Mouse (Mus musculus) CH12.LX (cell line): ENCODE results near the gene Maz. TPM values are rescaled to one million over a fixed set of nuclear protein-coding genes. Genes with fewer than 3 reads are reported as not detected.
A peak's percentile ranks its signal among the peaks of the same experiment; 100 is the strongest.

ENCODE experiments used
- DNase-seq: peaks from one replicate; pipeline ENCODE4 v3.0.0-alpha.2; 2013; ENCODE audit errors: extremely low read depth
- H3K27ac ChIP-seq: 2 replicates; pipeline ENCODE4 v1.5.1; 2012; ENCODE audit warnings: low read depth, mild to moderate bottlenecking, control low read depth, moderate library complexity; ENCODE audit not compliant: insufficient read depth
- H3K27me3 ChIP-seq: replicated peaks from 2 replicates; pipeline ENCODE3; 2012; ENCODE audit warnings: inconsistent platforms
- H3K36me3 ChIP-seq, 2 experiments: replicated peaks in 1 of 2; 2 replicates each; pipeline versions ENCODE3 to v1.6.1; 2012; ENCODE audit warnings: inconsistent platforms in 1 of 2, low read length in 1 of 2, mild to moderate bottlenecking in 1 of 2, mixed read lengths in 1 of 2, moderate library complexity in 1 of 2; ENCODE audit not compliant: control insufficient read depth in 1 of 2, insufficient read depth in 1 of 2
- H3K4me1 ChIP-seq, 2 experiments: 2 replicates each; pipeline ENCODE4 v1.6.1; 2012; ENCODE audit warnings: inconsistent platforms in 1 of 2, moderate library complexity in 1 of 2; ENCODE audit not compliant: insufficient read depth in 2 of 2, control insufficient read depth in 1 of 2
- H3K4me2 ChIP-seq: 2 replicates; pipeline ENCODE4 v1.6.1; 2012; ENCODE audit warnings: low read depth, mild to moderate bottlenecking, control low read depth; ENCODE audit not compliant: poor library complexity, insufficient read depth, severe bottlenecking
- H3K4me3 ChIP-seq, 3 experiments: fragments of 150-350 bp in 1 of 3; sonication (generic) in 1 of 3; replicated peaks in 1 of 3; 2 replicates each; pipeline versions ENCODE3 to v1.5.1; 2011 to 2012; ENCODE audit warnings: low read depth in 2 of 3, low read length in 2 of 3, mild to moderate bottlenecking in 2 of 3, moderate library complexity in 2 of 3, control low read depth in 1 of 3, improper control_type of control experiment in 1 of 3, inconsistent platforms in 1 of 3, mixed read lengths in 1 of 3; ENCODE audit not compliant: poor library complexity in 1 of 3
- H3K79me2 ChIP-seq: replicated peaks from 2 replicates; pipeline ENCODE4 v1.6.1; 2012; ENCODE audit warnings: mild to moderate bottlenecking, moderate library complexity; ENCODE audit not compliant: control insufficient read depth, poor library complexity, insufficient read depth, severe bottlenecking; ENCODE audit errors: extremely low read depth
- H3K9ac ChIP-seq: 2 replicates; pipeline ENCODE4 v1.6.1; 2012; ENCODE audit warnings: low read depth, mild to moderate bottlenecking, control low read depth, moderate library complexity; ENCODE audit not compliant: insufficient read depth
- H3K9me3 ChIP-seq: replicated peaks from 2 replicates; pipeline ENCODE3; 2012; ENCODE audit warnings: low read length, inconsistent platforms, mixed read lengths
- CTCF ChIP-seq, 2 experiments: IDR thresholded peaks in 1 of 2; conservative IDR thresholded peaks in 1 of 2; 2 replicates each; pipeline ENCODE4 v1.5.1; 2011 to 2012; ENCODE audit warnings: low read depth in 2 of 2, low read length in 2 of 2, improper control_type of control experiment in 1 of 2, inconsistent platforms in 1 of 2, mild to moderate bottlenecking in 1 of 2, moderate library complexity in 1 of 2
- ELF1 ChIP-seq: IDR thresholded peaks from 2 replicates; pipeline ENCODE4 v1.6.1; 2014; ENCODE audit warnings: low read depth, mild to moderate bottlenecking, inconsistent platforms, low read length, improper control_type of control experiment
- ETS1 ChIP-seq: conservative IDR thresholded peaks from 2 replicates; pipeline ENCODE4 v1.6.1; 2012; ENCODE audit warnings: low read depth, mild to moderate bottlenecking, inconsistent platforms, low read length, improper control_type of control experiment, moderate library complexity
- GABPA ChIP-seq: IDR thresholded peaks from 2 replicates; pipeline ENCODE4 v1.6.1; 2012; ENCODE audit warnings: low read depth, low read length, improper control_type of control experiment, inconsistent platforms; ENCODE audit not compliant: insufficient replicate concordance
- IRF4 ChIP-seq: IDR thresholded peaks from 2 replicates; pipeline ENCODE4 v1.6.1; 2014; ENCODE audit warnings: low read depth, mild to moderate bottlenecking, inconsistent platforms, low read length, improper control_type of control experiment
- JUND ChIP-seq: conservative IDR thresholded peaks from 2 replicates; pipeline ENCODE4 v1.6.1; 2011; ENCODE audit warnings: low read depth, low read length, improper control_type of control experiment
- MAFK ChIP-seq: IDR thresholded peaks from 2 replicates; pipeline ENCODE4 v1.6.1; 2011; ENCODE audit warnings: low read length, improper control_type of control experiment; ENCODE audit not compliant: insufficient replicate concordance
- MAX ChIP-seq: IDR thresholded peaks from 2 replicates; pipeline ENCODE4 v1.6.1; 2011; ENCODE audit warnings: low read length, improper control_type of control experiment
- MAZ ChIP-seq: IDR thresholded peaks from 2 replicates; pipeline ENCODE4 v1.6.1; 2012; ENCODE audit warnings: low read depth, mild to moderate bottlenecking, inconsistent platforms, low read length, improper control_type of control experiment, moderate library complexity
- MYC ChIP-seq: IDR thresholded peaks from 2 replicates; pipeline ENCODE4 v1.6.1; 2011; ENCODE audit warnings: low read depth, mild to moderate bottlenecking, improper control_type of control experiment, low read length
- NELFE ChIP-seq: IDR thresholded peaks from 2 replicates; pipeline ENCODE4 v1.6.1; 2011; ENCODE audit warnings: low read depth, low read length, improper control_type of control experiment
- RCOR1 ChIP-seq: conservative IDR thresholded peaks from 2 replicates; pipeline ENCODE4 v1.6.1; 2012; ENCODE audit warnings: low read depth, mild to moderate bottlenecking, inconsistent platforms, low read length, improper control_type of control experiment
- TBP ChIP-seq: conservative IDR thresholded peaks from 2 replicates; pipeline ENCODE4 v1.6.1; 2011; ENCODE audit warnings: low read depth, low read length, improper control_type of control experiment
- TCF12 ChIP-seq: IDR thresholded peaks from 2 replicates; pipeline ENCODE4 v1.6.1; 2014; ENCODE audit warnings: low read depth, mild to moderate bottlenecking, inconsistent platforms, low read length, improper control_type of control experiment
- ZKSCAN1 ChIP-seq: IDR thresholded peaks from 2 replicates; pipeline ENCODE4 v1.6.1; 2012; ENCODE audit warnings: low read depth, inconsistent platforms, low read length, improper control_type of control experiment, borderline replicate concordance
- ZMIZ1 ChIP-seq: IDR thresholded peaks from 2 replicates; pipeline ENCODE4 v1.6.1; 2012; ENCODE audit warnings: low read depth, mild to moderate bottlenecking, inconsistent platforms, low read length, improper control_type of control experiment
- ZNF384 ChIP-seq: IDR thresholded peaks from 2 replicates; pipeline ENCODE4 v1.6.1; 2012; ENCODE audit warnings: low read depth, low read length, improper control_type of control experiment, inconsistent platforms
- dilution Hi-C: fragments of 300-500 bp; cut with MboI; formaldehyde crosslinking; loops from 2 replicates; pipeline ENCODE4 v1.14.3; 2020; ENCODE audit warnings: low sequenced_read_pairs; ENCODE audit not compliant: extremely low pct_unique_long_range_greater_than_20kb, extremely low pct_ligation_motif_present
- in situ Hi-C: fragments of 300-500 bp; cut with MboI; formaldehyde crosslinking; loops from 3 replicates; pipeline ENCODE4 v1.14.3; 2019; ENCODE audit warnings: low sequenced_read_pairs, low pct_ligation_motif_present, low pct_unique_long_range_greater_than_20kb, mixed read lengths
- polyA plus RNA-seq: library from polyadenylated mRNA; unstranded; fragments of >175 nt; gene quantifications from 2 replicates; pipeline ENCODE4 v1.2.1, GENCODE M21; 2012; ENCODE audit warnings: low read depth; ENCODE audit not compliant: insufficient read length
- total RNA-seq, 2 experiments: library from RNA; depleted of rRNA; stranded (reverse); fragments of 300-350 nt in 1 of 2; fragments of >200 nt in 1 of 2; gene quantifications; 2 replicates each; pipeline ENCODE4 v1.2.3; 2012 to 2014

The Maz gene
- total and polyA plus RNA-seq, 3 experiments = 87.0 to 219 (median 91.2) TPM

DNA sequence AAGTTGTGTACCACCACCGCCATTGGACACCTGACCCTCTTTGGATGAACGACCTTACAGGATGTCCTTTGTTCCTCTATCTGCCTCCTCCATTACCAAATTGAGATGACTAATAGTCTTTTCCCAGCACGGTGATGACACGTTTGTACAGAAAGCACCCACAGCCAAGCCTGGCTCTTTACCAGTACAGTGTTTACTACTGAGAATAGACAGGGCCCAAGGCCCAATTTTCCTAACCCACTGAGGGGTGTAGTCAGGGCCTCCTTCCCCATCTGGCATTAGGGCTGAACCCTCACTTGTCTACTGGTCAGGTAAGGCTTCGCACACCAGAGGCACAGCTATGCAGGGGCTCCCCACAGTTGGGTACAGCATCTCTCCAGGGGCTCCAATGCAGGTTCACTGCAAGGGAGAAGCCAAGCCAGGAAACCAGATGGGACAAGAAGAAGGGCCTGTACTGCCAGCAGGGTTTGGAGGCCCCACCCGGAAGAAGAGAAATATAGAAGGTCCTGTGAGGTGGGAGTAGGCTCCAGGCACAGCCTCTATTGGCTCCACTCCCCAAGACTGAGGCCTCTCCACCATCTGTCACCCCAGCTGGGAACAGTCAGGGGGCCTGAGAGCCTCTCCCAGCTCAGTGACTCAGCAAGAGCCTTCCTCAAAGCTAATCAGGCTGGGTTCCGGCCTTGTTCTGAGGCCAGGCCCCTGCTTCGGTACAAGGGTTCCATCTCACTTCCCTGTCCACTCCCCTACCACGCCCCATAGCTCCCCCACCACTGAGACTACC is 18.4 kb downstream of the Maz start (continued):
- TF ChIP-seq GABPA (no peak), MAX (peak; percentile 73; the same call in 1 of the 2 replicates), ZKSCAN1 (no peak), ELF1 (peak; percentile 79), TCF12 (peak; percentile 60; the same call in 1 of the 2 replicates), ZNF384 (no peak), NELFE (no peak), ZMIZ1 (no peak), JUND (no peak), MAZ (no peak)

DNA sequence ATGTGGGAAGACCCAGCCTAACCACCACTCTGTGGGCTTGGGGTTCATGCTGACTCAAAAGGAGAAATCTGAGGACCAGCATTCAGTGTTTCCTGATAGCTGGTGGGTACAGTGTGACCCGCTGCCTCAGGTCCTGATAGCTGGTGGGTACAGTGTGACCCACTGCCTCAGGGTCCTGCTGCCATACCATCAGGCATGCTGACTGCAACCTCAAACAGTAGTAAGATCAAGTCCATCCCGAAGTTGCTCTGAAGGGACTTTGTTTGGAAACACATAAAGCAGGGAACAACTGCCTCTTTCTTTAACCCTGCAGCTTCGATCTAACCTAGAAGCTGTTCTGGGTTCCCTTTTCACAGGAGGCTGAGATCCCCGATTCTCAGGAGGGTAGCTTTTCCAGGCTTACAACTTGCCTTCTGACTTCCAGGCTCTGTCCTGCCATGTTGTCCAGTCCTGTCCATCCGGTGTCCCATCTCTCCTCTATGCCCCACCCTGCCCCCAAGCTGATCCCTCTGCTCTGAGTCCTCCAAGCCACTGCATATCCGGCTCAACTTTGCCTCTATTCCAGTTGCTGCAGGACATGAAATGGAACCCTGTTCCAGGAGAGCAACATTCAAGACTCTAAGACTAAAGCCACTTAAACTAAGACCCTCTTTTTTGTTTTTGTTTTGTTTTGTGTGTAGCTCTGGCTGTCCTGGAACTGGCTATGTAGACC is 19.4 kb downstream of the Maz start:
- Histone ChIP-seq H3K27me3 (no peaks in the 10 kb centered on the region), H3K9me3 (no peaks in the 10 kb centered on the region), H3K4me2 (no peak overlapping the region), H3K27ac (no peak overlapping the region; the same call in 1 of the 2 replicates), H3K4me1 (peaks cover 22 to 79% of the 10 kb centered on the region in 2 experiments), H3K36me3 (peaks cover 0 to 23% of the 10 kb centered on the region in 2 experiments), H3K9ac (0 out of 2 replicates have a peak overlapping the region, but pooled peaks have one; percentile 53), H3K79me2 (no peaks in the 10 kb centered on the region; the same call in 1 of the 2 replicates), H3K4me3 (peak overlapping the region in 1 of 3 experiments; percentile 33)
- no peak for DNase-seq
- in situ Hi-C loops (no loop called here), dilution Hi-C loops (no loop called here)
- TF ChIP-seq TBP (no peak), IRF4 (peak; percentile 30; the same call in 1 of the 2 replicates)

DNA sequence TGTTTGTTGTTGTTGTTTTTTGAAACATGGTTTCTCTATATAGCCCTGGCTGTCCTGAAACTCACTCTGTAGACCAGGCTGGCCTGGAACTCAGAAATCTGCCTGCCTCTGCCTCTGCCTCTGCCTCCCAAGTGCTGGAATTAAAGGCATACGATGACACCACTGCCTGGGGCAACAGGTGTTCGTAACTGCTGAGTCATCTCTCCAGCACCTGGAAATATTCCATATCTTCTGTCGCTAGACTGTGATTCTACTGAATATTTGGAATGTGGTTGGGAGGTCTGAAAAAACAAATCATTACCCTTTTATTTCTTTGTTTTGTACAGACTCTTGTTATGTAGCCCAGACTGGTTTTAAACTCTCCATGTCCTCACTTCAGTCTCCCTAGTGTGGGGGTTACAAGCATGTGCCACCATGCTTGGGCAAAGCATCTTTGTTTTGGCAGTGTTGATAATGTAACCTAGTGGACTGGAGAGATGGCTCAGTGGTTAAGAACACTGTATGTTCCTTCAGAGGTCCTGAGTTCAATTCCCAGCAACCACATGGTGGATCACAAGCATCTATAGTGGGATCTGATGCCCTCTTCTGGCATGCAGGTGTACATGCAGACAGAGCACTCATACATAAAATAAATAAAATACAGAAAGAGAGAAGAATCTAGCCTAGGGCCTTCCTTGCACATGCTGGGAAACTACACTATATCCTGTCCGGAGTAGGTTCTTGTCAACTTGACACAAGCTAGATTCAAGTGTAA is 22.5 kb downstream of the Maz start:
- H3K9me3 ChIP-seq = no peaks in the 10 kb centered on the region
- no peaks in the 10 kb centered on the region for H3K79me2 ChIP-seq
- peaks cover 21 to 48% of the 10 kb centered on the region in 2 experiments for H3K4me1 ChIP-seq
- no peak overlapping the region for H3K4me3 ChIP-seq
- no peak overlapping the region for H3K27ac ChIP-seq
- dilution Hi-C loops (no loop called here), in situ Hi-C loops (no loop called here)
- no peak for DNase-seq
- TF ChIP-seq MYC (peak; percentile 66; the same call in 1 of the 2 replicates), ETS1 (no peak), RCOR1 (no peak), NELFE (no peak), MAFK (peak; percentile 61; the same call in 1 of the 2 replicates), CTCF (conservative IDR thresholded peaks at IDR 0.05 in 1 of 2, IDR thresholded peaks at IDR 0.05 in 1 of 2; ENCODE audit: low read depth in 2 of 2, low read length in 2 of 2) (peak in 1 of 2 experiments; percentile 36; a peak in 3 of 4 replicates), MAZ (no peak)
- H3K4me2 ChIP-seq = no peak overlapping the region
- H3K36me3 ChIP-seq = peaks cover 14 to 33% of the 10 kb centered on the region in 2 experiments
- H3K27me3 ChIP-seq = no peaks in the 10 kb centered on the region
- H3K9ac ChIP-seq = no peak overlapping the region
